ENCODE assay signal across 10 mouse cellular contexts in genomic region chr19:43396327-43396726, GRCm38 (mm10). TPM values are rescaled to one million over a fixed set of nuclear protein-coding genes. Genes with fewer than 3 reads are reported as not detected.
DNase-seq lines count a peak whose midpoint lies in the region; ATAC-seq and TF ChIP-seq lines count a peak whose summit lies in the region.
"Had no signal": no experiment of that assay in that cellular context is flagged by ENCODE, and none has a peak within 500 bp of the region (broad histone marks: within the 10 kb centered on the region; RNA-seq: fewer than 3 reads in every experiment).

No protein-coding gene starts in this region.

- DNase-seq in cerebellum, adult 11 months: peak; percentile 26
- no peak for DNase-seq in cerebellum, adult 11-12 months
- DNase-seq in right cerebral cortex, adult 18-20 months: peak; percentile 35
- no peak for DNase-seq in right cerebral cortex, postnatal 36 days (ENCODE audit: low spot score in 2 of 2)
- DNase-seq in cerebellum, postnatal 14 days: peak; percentile 76 to 78
- DNase-seq in right cerebral cortex, postnatal 4 days: peak; percentile 32

- no peaks in the 10 kb centered on the region for H3K36me3 ChIP-seq in intestine, postnatal 0 days (ENCODE audit: control insufficient read depth, insufficient read depth)
- no peaks in the 10 kb centered on the region for H3K36me3 ChIP-seq in lung, embryonic 15.5 days
- H3K36me3 ChIP-seq: heart, embryonic 15.5 days; neural tube, embryonic 12.5 days had no signal

- H3K27ac ChIP-seq in intestine, postnatal 0 days (ENCODE audit: low read depth, low read length): no peak overlapping the region
- no peak overlapping the region for H3K27ac ChIP-seq in lung, embryonic 15.5 days
- H3K27ac ChIP-seq: heart, embryonic 15.5 days; neural tube, embryonic 12.5 days had no signal

- no peak overlapping the region for H3K4me2 ChIP-seq in intestine, postnatal 0 days (replicated peaks; ENCODE audit: low read depth)
- no peak overlapping the region for H3K4me2 ChIP-seq in lung, embryonic 15.5 days
- H3K4me2 ChIP-seq: heart, embryonic 15.5 days; neural tube, embryonic 12.5 days had no signal

- no peak overlapping the region for H3K4me3 ChIP-seq in intestine, postnatal 0 days (ENCODE audit: low read depth, low read length)
- H3K4me3 ChIP-seq in lung, embryonic 15.5 days: no peak overlapping the region
- H3K4me3 ChIP-seq: heart, embryonic 15.5 days; neural tube, embryonic 12.5 days had no signal

- 4% methylated on average over 4 of the region's 4 CpGs for WGBS in intestine, postnatal 0 days
- 2% methylated on average over 4 of the region's 4 CpGs for WGBS in lung, embryonic 15.5 days

- no peaks in the 10 kb centered on the region for H3K27me3 ChIP-seq in intestine, postnatal 0 days (replicated peaks; ENCODE audit: control insufficient read depth, insufficient read depth, low read length)
- no peaks in the 10 kb centered on the region for H3K27me3 ChIP-seq in lung, embryonic 15.5 days

- H3K9me3 ChIP-seq in intestine, postnatal 0 days (ENCODE audit: control insufficient read depth): no peaks in the 10 kb centered on the region
- no peaks in the 10 kb centered on the region for H3K9me3 ChIP-seq in lung, embryonic 15.5 days
- H3K9me3 ChIP-seq: heart, embryonic 15.5 days; neural tube, embryonic 12.5 days had no signal

- no peak overlapping the region for H3K9ac ChIP-seq in intestine, postnatal 0 days (ENCODE audit: low read depth, low read length)
- H3K9ac ChIP-seq in lung, embryonic 15.5 days: no peak overlapping the region
- H3K9ac ChIP-seq: heart, embryonic 15.5 days; neural tube, embryonic 12.5 days had no signal

- no peaks in the 10 kb centered on the region for H3K4me1 ChIP-seq in intestine, postnatal 0 days (replicated peaks; ENCODE audit: control insufficient read depth, insufficient read depth, low read length)
- no peaks in the 10 kb centered on the region for H3K4me1 ChIP-seq in lung, embryonic 15.5 days
- H3K4me1 ChIP-seq: heart, embryonic 15.5 days; neural tube, embryonic 12.5 days had no signal

- ATAC-seq in intestine, postnatal 0 days: no peak
- 0 out of 2 replicates have a peak, but pooled peaks have one; percentile 31 for ATAC-seq in lung, embryonic 15.5 days (ENCODE audit: borderline replicate concordance, extremely low read depth, low FRiP score, low TSS enrichment)

- peak; percentile 87 for TF ChIP-seq CTCF in intestine, postnatal 0 days (IDR thresholded peaks at IDR 0.05; ENCODE audit: low read depth)

RNA-seq across cellular contexts. Expression of gene Hpse2, which starts 8.2 kb away (rescaled TPM):
- polyA plus RNA-seq in intestine, postnatal 0 days (2015; fragmentation: Nextera tagmentation; extraction: Ambion mirVana): 3.3 and 4.7 TPM in 2 replicates
- 8.2 and 9.3 TPM in 2 replicates for polyA plus RNA-seq in lung, embryonic 15.5 days (2015; fragmentation: Nextera tagmentation; extraction: Ambion mirVana)

RNA-seq across cellular contexts. Expression of gene Cnnm1, which starts 43.9 kb away (rescaled TPM):
- 5.4 and 5.5 TPM in 2 replicates for polyA plus RNA-seq in intestine, postnatal 0 days (2015; fragmentation: Nextera tagmentation; extraction: Ambion mirVana)
- 0.06 and 0.10 TPM in 2 replicates for polyA plus RNA-seq in lung, embryonic 15.5 days (2015; fragmentation: Nextera tagmentation; extraction: Ambion mirVana)

Comparison
In these comparisons a context has a peak if more than half of its experiments do, and no peak if none do; other contexts are left out.
1. DNase-seq: peak in cerebellum, adult 11 months (single experiment), right cerebral cortex, adult 18-20 months (single experiment), cerebellum, postnatal 14 days (2 of 2) and right cerebral cortex, postnatal 4 days (single experiment); none in cerebellum, adult 11-12 months (single experiment) and right cerebral cortex, postnatal 36 days (0 of 2).